Mouse (Mus musculus) CD4-positive, CD25-positive, alpha-beta regulatory T cell, adult 4 months (primary cell): Measurements from ENCODE around the gene Sri. TPM values are rescaled to one million over a fixed set of nuclear protein-coding genes. Genes with fewer than 3 reads are reported as not detected.
"Not testable (repeated sequence)": the region's sequence is repeated elsewhere in the genome, so short reads cannot be mapped to it uniquely, and the experiment has no call there.

Experiments
- ATAC-seq: one replicate; pipeline ENCODE4 v1.8.0; 2017
- polyA plus RNA-seq, 2 experiments: library from polyadenylated mRNA; unstranded; fragments of 100-300 nt; shearing (Covaris generic); gene quantifications; one replicate each; pipeline ENCODE4 v1.2.1; 2017

Sri gene
- 100 to 1,000 TPM; 607 to 653 TPM for polyA plus RNA-seq

GRCm38 (mm10) chr5:8045855-8046254 lies at the start of gene Sri:
Gene Sri (plus strand): TSS chr5:8046078.
- ATAC-seq = no peak

- peak; percentile 56 for ATAC-seq
Observed at GRCm38 (mm10) chr5:7996401-7997044, 49.4 kb upstream of the Sri start.

DNA sequence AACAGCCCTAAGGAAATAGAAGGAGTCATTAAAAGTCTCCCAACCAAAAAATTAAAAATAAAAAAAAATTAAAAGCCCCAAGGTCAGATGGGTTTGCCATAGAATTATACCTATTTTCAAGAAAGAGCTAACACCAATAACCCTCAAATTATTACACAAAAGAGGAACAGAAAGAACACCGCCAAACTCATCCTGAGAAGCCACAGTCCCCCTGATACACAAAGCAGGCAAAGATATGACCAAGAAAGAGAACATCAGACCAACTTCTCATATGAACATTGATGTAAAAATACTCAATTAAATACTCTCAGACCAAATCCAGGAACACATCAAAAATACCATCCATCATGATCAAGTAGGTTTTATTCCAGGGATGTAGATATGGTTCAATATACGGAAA lies 48.8 kb upstream of the Sri start:
- ATAC-seq = no peak

GRCm38 (mm10) chr5:8000466-8000865 lies 45.4 kb upstream of the Sri start:
- no peak for ATAC-seq

GRCm38 (mm10) chr5:8002827-8003226 lies 43.1 kb upstream of the Sri start:
- no peak for ATAC-seq

DNA sequence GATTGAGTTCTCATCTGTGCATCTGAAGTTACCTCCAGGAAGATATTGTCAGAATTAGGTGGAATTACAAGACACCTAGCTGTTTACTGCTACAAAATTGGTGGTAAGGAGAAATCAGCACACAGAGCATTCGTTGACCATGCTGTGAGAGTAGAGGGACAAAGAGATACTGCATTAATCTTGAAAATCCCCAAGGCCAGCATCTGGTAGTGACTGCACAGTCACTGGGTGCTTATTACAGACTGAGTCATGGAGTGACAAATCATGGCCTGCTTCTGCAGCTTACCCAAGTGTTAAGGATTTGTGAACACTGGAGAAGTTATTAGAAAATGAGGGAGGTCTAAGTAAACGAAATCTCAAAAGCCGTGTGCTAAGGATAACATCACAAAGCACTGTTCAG lies 32.6 kb upstream of the Sri start:
- no peak for ATAC-seq

- ATAC-seq = not testable (repeated sequence)
Observed at GRCm38 (mm10) chr5:8034596-8034995, 11.3 kb upstream of the Sri start.

DNA sequence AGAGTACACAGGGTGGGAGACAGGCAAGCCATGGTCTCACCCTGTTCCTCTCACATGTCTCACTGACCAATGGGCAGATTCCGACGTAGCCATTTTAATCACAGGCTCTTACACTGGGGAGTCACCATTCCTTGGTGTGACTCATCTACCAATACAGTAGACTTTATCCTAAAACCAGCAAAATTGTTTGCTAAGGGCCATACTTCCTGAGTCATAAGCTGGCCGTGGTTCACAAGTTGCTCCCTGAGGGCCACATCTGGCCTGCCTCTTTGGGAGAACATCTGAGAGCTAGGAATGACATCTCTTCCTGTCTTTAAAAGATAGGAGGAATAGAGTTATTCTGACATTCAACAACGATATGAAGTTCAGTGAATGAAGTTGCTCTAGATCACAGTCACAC lies 7.9 kb downstream of the Sri start:
- no peak for ATAC-seq

DNA sequence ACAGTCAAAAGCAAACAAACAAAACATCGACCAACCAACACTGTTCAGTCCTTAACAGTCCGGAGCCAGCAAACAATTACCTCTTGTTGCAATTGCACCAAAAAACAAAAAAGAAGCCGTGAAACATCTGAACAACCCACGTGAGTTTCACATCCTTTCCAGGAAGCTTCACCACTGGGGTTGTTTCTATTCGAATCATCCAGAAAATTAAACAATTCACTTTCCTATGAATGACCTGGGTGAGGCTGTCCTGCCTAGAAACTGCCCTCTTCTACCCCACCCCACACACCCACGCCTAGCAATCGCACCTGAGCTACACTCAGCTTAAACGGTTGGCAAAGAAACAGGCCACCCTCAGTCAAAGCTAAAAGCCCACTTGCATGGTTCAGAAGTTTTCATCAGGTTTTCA lies 9.8 kb downstream of the Sri start:
- peak; percentile 31 for ATAC-seq

DNA sequence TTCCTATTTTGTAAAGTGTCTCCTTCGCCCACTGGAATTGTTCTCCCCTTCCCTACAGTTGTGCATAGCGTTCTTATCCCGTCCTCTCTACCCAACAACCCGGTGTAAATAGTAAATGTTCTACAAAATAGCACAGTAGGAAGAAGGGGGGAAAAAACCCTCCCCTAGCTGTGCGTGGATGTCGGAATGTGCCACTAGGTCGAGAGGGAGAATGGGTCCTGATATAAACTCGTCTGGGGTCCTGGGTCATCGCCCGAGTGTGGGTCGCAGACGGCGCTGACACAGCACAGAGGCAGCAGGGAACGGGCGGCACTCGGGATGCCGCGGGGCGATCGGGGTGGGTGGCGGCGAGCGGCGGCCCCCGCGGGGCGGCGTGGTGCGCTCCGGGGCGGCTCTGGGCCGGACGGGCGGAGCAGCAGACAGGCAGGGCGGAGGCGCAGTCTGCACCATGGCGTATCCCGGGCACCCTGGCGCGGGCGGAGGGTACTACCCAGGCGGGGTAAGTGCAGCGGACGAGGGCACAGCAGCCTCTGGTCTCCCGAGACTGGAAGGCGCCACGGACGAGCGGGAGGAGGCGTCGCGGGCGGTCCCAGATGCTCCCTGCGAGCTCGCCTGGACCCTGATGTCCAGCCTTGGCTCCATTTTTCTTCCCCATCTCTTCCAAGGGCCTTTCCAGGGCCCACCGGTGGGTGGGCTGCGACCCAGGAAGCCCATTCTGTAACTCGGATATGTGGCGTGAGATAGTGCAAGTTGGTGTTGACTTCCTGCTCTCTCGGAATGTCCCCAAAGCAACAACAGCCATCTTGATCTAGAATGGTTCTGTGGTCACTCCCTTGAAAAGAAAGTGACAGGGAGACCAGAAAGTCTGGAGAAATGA lies 10.5 kb downstream of the Sri start:
- peak; percentile 89 for ATAC-seq

- no peak for ATAC-seq
Observed at GRCm38 (mm10) chr5:8057018-8057323, 11.1 kb downstream of the Sri start.

DNA sequence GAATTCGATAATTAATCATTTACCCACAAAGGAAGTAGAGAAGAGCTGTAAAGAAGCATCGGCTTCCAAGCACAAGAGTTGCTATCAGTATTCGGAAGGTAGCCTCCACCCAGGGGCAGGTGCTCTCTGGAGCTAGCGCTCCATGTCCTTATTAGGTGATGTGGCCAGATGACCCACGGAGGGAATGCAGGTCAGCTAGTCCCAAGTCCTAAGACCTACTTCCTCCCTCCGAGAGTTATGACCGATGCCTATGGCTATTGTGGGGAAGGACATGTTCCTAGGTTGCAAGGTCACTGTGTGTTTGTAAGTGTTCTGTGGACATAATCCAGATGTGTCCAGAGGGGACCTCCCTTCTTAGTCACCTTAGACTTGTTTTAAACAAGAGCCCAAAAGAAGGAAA lies 12.2 kb downstream of the Sri start:
- no peak for ATAC-seq

- ATAC-seq = no peak
Observed at GRCm38 (mm10) chr5:8062469-8062868, 16.6 kb downstream of the Sri start.

- ATAC-seq = no peak
Observed at GRCm38 (mm10) chr5:8063207-8063606, 17.3 kb downstream of the Sri start.

GRCm38 (mm10) chr5:8073406-8073805 lies 27.5 kb downstream of the Sri start:
- ATAC-seq = no peak

DNA sequence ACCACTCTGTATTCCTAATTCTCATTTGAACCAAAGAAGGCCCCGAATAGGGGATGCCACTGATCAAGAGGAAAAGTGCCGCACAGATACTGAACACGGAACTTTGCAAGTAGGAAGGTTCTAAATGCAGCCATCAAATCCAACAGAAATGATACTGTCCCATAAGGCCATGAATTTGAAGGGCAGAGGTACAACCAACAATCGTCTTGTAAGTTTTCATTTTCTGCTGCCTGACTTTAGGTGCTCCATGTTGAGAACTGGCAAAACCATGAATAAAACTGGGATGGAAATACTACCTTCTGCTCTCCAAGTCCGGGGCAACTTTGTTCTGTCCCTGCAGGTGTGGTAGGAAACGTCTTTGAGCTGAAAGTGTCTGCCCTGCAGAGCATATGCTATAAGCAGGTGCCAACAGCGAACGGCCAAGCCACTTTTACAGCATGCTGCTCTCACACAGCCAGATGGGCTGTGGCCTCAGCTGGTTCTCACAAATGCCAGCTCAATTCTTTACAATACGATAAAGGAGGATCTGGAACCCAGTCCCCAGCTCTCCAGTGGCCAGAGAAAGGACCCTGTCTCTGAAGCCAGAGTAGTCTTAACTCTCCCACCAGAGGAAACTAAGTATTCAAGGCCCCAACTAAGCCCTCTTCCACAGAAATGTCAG lies 28.2 kb downstream of the Sri start:
- no peak for ATAC-seq

DNA sequence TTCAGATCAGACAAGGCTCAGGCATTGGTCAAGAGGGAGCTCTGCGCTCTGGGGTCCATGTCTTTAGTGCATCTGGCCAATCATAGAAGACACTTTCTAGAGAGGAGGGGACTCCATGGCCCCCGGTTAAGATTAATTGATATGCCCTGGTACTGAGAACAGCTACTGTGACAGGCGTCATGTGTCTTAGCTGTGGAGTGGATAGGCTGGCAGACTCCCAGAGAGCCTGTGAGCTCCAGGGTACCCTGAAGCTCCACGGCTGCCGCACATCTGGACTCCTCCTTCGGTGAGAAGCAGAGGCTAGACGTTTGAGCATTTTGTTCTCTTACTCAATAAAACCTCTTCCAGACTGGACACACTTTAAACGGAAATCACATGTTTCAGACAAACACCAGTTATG lies 31.6 kb downstream of the Sri start:
- ATAC-seq = no peak

DNA sequence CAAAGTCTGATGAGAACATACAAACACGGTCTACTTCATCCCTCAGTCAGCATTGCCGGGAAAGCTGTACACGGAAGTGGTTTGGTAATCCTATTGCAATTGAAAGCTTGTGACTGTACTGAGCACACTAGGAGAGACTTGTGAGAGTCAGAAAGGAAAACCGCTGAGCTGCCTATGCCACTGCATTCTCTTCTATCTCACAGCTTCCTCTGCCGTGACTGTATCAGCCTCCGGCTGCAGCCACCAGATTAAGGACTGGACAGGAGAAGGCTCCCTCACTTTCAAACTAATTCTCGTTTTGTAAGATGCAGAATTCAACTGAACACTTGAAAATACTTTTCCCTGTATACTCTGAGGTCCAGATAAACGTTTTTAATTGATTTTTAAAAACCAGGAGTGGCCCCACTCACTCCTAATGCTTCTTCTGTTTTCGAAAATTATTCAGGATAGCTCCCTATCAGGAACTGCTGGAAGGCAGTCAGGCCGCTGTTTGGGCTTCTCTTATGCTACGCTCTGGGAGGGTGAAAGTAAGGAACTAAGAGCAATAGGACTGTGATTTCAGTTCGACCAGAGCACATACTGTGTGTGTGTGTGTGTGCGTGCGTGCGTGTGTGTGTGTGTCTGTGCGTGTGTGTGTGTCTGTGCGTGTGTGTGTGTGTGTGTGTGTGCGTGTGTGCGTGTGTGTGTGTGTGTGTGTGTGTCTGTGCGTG lies 37.1 kb downstream of the Sri start:
- no peak for ATAC-seq

- ATAC-seq = no peak
Observed at GRCm38 (mm10) chr5:8085661-8086060, 39.8 kb downstream of the Sri start.

DNA sequence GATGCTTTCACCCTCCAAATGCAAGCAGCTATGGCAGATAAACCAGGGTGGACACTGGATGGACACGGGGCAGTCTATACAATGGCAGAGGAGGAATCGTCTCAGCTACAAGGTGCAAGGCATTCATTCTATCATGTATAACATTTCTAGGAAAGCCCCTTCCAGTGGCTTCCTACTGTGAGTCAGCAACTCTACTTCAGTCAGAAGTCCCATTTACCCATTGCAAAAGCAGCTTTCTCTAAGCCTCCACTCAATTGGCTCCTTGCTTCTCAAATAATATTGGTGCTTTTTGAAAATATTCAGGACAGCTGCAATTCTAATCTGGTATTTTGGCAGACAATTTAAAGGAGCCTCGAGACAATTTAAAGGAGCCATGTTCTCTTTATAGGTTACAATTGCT lies 42.3 kb downstream of the Sri start:
- no peak for ATAC-seq

- ATAC-seq = no peak
Observed at GRCm38 (mm10) chr5:8094921-8095320, 49.0 kb downstream of the Sri start.

DNA sequence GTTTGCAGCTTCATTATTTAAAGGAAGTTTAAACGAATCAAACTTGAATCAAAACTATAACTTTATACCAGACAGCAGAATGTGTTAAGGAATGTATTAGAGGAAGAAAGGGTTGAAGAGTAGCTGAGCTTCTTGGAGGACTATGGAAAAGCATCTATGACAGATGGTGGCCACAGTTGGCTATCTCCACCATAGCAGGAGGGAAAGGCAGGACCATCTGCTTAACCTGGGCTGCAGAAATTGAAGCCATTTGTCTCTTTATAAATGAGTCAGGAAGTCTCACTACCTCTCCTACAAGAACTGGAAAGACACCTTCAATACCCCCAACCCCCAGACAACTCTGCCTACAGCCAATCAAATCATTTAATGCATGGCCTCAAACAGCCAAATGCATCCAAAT lies 49.8 kb downstream of the Sri start:
- no peak for ATAC-seq

GRCm38 (mm10) chr5:8111691-8112090 lies 65.8 kb downstream of the Sri start:
- no peak for ATAC-seq
